Mouse (Mus musculus) forebrain, embryonic 15.5 days (tissue): Measurements from ENCODE around the gene Nt5e. TPM values are rescaled to one million over a fixed set of nuclear protein-coding genes. Genes with fewer than 3 reads are reported as not detected.

Experiments
- ATAC-seq: fragments of 200-750 bp; cut with Nextera tagmentation; replicated peaks from 2 replicates; pipeline ENCODE4 v1.8.0; 2017; ENCODE audit warnings: mild to moderate bottlenecking, moderate TSS enrichment, moderate library complexity
- H3K27ac ChIP-seq: fragments of 300-500 bp; sonication (generic); replicated peaks from 2 replicates; pipeline ENCODE4 v1.5.1; 2015; ENCODE audit warnings: mild to moderate bottlenecking, inconsistent platforms
- H3K27me3 ChIP-seq: fragments of 300-500 bp; sonication (generic); 2 replicates; pipeline ENCODE4 v1.6.1; 2015; ENCODE audit warnings: inconsistent platforms
- H3K36me3 ChIP-seq: fragments of 300-500 bp; sonication (generic); 2 replicates; pipeline ENCODE4 v1.6.1; 2015; ENCODE audit warnings: mild to moderate bottlenecking, inconsistent platforms
- H3K4me1 ChIP-seq: fragments of 300-500 bp; sonication (generic); 2 replicates; pipeline ENCODE4 v1.6.1; 2015; ENCODE audit warnings: inconsistent platforms
- H3K4me2 ChIP-seq: fragments of 300-500 bp; sonication (generic); replicated peaks from 2 replicates; pipeline ENCODE4 v1.6.1; 2015; ENCODE audit warnings: mild to moderate bottlenecking, inconsistent platforms
- H3K4me3 ChIP-seq: fragments of 300-500 bp; sonication (generic); 2 replicates; pipeline ENCODE4 v1.5.1; 2015; ENCODE audit warnings: mild to moderate bottlenecking, inconsistent platforms
- H3K9ac ChIP-seq: fragments of 300-500 bp; sonication (generic); replicated peaks from 2 replicates; pipeline ENCODE4 v1.6.1; 2015; ENCODE audit warnings: mild to moderate bottlenecking, inconsistent platforms
- H3K9me3 ChIP-seq: fragments of 300-500 bp; sonication (generic); 2 replicates; pipeline ENCODE4 v1.6.1; 2016; ENCODE audit warnings: inconsistent platforms
- WGBS: fragments of 180-500 bp; shearing (Covaris S2); methylation state at CpG from one replicate; pipeline ENCODE4 v1.1.7; 2015; ENCODE audit warnings: mixed read lengths; 5-methylcytosine and 5-hydroxymethylcytosine counted together
- polyA plus RNA-seq: library from polyadenylated mRNA; unstranded; fragments of >200 nt; fragmentation: Nextera tagmentation; extraction: Ambion mirVana; gene quantifications from 2 replicates; pipeline ENCODE4 v1.2.1, GENCODE M21; 2015

The Nt5e gene
- polyA plus RNA-seq, 1 experiment from 2014 or later = 0.75 TPM

DNA sequence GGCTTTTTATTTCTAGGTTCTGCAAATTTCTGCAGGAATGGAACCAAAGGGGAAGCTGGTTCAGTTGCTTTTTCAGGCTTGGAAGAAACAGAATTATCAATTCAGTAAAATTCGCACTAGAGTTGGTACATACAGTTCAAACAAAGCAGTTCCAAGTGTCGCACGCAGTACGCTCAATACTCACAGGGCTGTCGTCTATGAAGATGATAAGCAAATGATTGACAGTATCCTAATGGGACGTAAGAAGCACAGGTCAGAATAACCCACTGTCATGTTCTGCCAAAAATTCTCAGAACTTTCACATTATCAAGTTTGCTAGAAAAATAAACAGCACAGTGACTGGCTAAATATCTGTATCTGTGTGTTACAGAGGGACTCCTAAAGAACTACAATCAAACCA, 77.5 kb downstream of the Nt5e start:
- ATAC-seq = no peak
- Histone ChIP-seq H3K4me1 (no peaks in the 10 kb centered on the region), H3K9ac (no peak overlapping the region), H3K36me3 (peaks cover 16% of the 10 kb centered on the region; the same call in 1 of the 2 replicates), H3K27me3 (no peaks in the 10 kb centered on the region), H3K4me3 (no peak overlapping the region), H3K9me3 (no peaks in the 10 kb centered on the region), H3K4me2 (no peak overlapping the region), H3K27ac (no peak overlapping the region)
- WGBS = 95% methylated on average over 6 of the region's 6 CpGs

DNA sequence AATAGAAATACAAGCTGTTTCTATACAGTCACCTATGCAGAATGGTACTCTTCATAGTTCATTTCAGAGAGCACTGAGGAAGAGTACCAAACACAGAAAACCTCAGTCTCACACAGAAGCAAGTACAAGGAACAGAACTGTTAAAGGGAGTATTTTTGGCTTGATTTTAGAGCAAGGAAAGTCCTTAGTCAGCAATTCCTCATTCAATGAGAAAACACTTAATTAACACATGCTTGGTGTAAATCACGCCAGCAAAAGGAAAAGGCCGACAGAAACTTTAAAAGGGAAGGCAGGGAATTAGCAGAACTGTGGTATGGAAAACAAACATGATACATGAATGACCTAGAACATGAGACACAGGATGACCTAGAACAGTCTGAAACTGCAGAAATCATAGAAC, 83.0 kb downstream of the Nt5e start:
- Histone ChIP-seq H3K9ac (no peak overlapping the region), H3K27me3 (no peaks in the 10 kb centered on the region), H3K4me3 (no peak overlapping the region), H3K36me3 (0 out of 2 replicates have a peak, but pooled peaks cover 14% of the 10 kb centered on the region), H3K9me3 (no peaks in the 10 kb centered on the region), H3K4me2 (no peak overlapping the region), H3K27ac (no peak overlapping the region), H3K4me1 (no peaks in the 10 kb centered on the region)
- WGBS = 48% methylated on average over 2 of the region's 2 CpGs
- ATAC-seq = no peak

GRCm38 (mm10) chr9:88416752-88417151, 89.8 kb downstream of the Nt5e start:
- WGBS = 29% methylated on average over 1 of the region's 1 CpGs
- Histone ChIP-seq H3K27me3 (no peaks in the 10 kb centered on the region), H3K4me3 (no peak overlapping the region), H3K9me3 (no peaks in the 10 kb centered on the region), H3K4me1 (no peaks in the 10 kb centered on the region), H3K4me2 (no peak overlapping the region), H3K9ac (no peak overlapping the region), H3K27ac (no peak overlapping the region), H3K36me3 (peaks cover 17% of the 10 kb centered on the region)
- no peak for ATAC-seq

Other genes with a start within 250 kb of the Nt5e start
- 26.2 and 27.7 TPM in 2 replicates for gene Snx14, start 111.8 kb downstream of the Nt5e start, polyA plus RNA-seq
- gene Gm20537, start 129.4 kb downstream of the Nt5e start, polyA plus RNA-seq = 0.57 and 0.69 TPM in 2 replicates
- 120 and 123 TPM in 2 replicates for gene Syncrip, start 155.4 kb downstream of the Nt5e start, polyA plus RNA-seq
- 17.1 and 18.5 TPM in 2 replicates for gene Zfp949, start 220.8 kb downstream of the Nt5e start, polyA plus RNA-seq